Mouse (Mus musculus) neutrophil, adult 5-6 weeks (primary cell): Measurements from ENCODE around the gene Nlrp6. TPM values are rescaled to one million over a fixed set of nuclear protein-coding genes. Genes with fewer than 3 reads are reported as not detected.
A peak's percentile ranks its signal among the peaks of the same experiment; 100 is the strongest.

ENCODE experiments used
- ATAC-seq: fragments of 151-379, 151-347 bp; 2 replicates; pipeline ENCODE4 v1.8.0; 2017; ENCODE audit warnings: mild to moderate bottlenecking, moderate TSS enrichment; ENCODE audit not compliant: insufficient number of reproducible peaks, poor library complexity, low FRiP score, severe bottlenecking; ENCODE audit errors: extremely low read depth
- total RNA-seq: library from RNA; stranded (forward); fragments of 200-1000 nt; gene quantifications from 2 replicates; pipeline ENCODE4 v1.2.3, GENCODE M21; 2017

The Nlrp6 gene
- total RNA-seq, 1 experiment from 2014 or later: 0.47 TPM

DNA sequence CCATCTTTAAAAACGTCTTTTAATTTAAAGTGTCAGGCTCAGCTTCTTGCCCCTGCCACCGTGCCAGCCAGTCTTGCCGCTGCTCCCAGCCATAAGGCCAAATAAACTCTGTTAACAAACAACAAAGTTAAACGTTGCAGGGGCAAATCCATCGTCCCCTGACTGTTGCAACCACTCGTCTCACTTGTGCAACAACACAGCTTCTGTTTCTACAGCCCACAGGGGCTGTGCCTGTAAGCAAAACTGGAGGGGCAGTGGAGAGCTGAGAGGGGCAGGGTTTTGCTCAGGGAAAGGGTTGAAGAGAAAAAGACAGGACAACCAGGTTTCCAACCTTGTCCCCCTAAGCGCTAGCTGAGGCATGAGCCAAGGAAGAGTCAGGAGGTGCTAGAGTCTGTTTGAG lies 12.5 kb upstream of the Nlrp6 start:
- no peak for ATAC-seq

DNA sequence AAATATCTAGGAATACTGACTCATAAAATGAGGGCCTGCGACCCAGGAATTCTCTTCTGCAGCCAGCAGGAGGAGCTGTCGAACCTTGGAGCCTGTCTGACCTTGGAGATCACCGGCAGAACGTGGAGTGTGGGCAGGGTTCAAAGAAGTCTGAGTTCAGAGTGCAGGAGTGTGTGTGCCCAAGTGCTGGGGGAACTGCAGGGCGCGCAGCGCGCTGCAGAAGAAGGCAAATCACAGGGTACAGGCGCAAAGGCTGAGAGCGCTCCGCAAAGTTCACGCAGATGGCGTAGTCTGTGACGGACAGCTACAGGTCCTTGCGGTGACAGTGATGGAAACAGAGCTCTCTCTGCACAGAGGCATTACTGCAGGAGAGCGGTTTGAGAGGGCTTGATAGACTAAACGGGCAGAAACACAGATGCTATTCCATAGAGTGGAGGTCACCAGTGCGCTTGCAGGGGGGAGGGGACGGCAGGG lies 12.0 kb upstream of the Nlrp6 start:
- peak; percentile 84 for ATAC-seq

DNA sequence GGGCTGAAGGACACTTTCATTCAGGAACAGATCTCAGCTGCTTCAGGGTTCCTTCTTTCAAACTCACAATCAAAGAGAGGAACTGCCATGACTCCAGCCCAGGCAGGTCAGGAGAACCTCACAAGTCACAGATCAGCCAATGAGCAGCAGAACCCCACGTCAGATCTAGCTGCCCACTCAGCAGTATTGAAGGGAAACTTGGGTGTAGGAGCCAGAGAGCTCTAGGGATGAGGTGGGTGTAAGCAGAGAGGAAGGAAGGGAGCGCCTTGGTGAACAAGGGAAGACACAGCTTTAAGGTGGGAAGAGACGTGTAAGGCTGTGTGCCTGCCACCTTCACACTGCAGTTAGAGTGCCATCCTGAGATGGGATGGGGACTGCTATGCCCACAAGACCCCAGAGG lies 8.4 kb upstream of the Nlrp6 start:
- ATAC-seq: no peak

DNA sequence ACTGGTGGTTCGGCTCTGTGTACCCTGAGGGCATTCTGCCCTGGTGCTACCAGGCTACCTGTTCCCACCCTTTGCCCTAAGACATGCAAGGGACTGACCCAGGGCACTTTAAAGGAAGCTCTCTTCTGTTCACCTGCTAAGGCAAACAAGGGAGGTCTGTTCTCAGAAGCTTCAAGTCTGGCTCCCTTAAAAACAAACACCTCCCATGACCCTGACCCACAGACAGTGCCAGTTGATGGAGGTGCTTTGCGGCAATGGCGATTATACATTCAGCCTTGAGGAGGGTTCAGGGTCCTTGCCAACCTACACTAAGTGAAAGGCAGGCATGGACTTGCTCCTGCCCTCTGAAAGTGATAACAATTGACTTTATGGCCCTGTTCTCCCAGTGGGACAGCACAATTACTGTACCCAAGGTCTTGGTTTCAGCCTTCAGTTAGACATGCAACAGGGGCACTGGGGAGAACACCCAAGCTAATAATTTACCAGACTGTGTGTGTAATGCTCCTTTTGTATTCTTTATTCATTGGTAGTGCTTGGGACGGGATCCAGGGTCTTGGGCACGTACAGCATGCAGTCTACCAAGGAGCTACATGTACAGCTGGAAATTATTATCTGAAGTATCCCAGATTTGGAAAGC lies 7.7 kb upstream of the Nlrp6 start:
- ATAC-seq: no peak

DNA sequence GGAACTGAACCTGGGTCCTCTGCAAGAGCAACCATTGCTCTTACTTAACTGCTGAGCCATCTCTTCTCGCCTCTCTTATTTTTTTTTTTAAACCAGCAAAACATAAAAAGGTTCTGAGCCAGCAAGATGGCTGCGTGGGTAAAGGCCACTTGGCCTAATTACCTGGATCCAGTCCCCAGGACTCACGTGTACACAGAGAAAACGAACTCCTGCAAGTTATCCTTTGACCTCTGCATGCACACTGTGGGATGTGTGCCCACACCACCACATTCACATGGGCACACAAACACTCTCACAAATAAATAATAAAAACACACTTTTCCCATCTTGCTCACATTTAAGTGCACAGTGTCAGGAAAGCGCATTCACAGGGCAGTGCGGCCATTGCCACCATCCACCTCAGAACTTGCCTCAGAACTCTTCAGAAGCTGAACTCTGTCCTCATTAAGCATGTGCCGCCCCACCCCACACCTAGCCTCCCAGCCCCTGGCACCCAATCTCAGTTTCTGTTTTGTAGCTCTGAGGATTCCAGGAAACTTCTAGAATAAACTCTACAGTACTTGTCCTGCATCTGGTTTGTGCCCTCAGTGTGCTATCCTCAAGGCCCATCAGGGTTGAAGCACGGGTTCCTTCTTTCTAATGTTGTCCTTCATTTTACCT lies 6.5 kb upstream of the Nlrp6 start:
- no peak for ATAC-seq

DNA sequence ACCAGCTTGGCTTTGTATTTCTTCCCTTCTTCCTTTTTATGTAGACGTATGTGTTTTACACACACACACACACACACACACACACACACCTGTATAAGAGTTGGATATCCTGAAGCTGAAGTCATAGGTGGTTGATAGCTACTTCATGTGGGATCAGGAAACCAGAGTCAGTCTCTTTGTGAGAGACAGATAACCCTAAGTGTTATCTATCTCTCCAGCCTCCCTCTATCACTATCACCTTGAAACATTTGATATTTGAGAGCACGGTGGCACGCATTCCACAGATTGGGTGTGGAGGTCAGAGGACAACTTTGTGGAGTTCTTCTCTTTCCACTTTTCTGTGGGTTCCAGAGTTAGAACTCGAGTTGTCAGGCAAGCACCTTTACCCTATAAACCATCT lies 791 bp upstream of the Nlrp6 start:
- no peak for ATAC-seq

DNA sequence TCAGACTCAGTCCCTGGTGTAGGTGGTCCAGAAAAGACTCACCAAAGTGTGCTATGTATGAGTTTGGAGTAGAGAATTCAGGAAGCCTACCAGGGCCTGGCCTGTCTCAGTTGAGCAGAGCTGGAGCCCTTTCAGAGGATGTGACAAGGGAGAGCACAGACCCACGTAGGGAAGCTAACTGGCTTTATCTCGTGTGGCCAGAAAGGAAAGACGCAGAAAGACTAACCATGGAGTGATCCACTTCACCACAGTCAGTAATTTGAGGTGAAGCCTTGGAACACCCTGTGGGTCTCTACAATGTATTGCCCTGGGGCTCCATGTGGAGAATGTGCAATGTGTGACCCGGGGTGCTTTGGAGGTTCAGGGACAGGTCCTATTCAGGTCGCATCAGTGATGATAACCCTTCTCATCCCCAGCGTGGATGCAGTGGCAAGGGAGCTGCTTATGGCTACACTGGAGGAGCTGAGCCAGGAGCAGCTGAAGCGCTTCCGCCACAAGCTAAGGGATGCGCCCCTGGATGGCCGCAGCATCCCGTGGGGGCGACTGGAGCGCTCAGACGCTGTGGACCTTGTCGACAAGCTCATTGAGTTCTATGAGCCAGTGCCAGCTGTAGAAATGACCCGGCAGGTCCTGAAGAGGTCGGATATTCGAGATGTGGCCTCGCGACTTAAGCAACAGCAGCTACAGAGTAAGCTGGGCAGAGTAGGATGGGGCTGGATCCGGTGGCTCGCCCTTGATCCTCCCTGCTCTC lies 698 bp downstream of the Nlrp6 start:
- no peak for ATAC-seq

DNA sequence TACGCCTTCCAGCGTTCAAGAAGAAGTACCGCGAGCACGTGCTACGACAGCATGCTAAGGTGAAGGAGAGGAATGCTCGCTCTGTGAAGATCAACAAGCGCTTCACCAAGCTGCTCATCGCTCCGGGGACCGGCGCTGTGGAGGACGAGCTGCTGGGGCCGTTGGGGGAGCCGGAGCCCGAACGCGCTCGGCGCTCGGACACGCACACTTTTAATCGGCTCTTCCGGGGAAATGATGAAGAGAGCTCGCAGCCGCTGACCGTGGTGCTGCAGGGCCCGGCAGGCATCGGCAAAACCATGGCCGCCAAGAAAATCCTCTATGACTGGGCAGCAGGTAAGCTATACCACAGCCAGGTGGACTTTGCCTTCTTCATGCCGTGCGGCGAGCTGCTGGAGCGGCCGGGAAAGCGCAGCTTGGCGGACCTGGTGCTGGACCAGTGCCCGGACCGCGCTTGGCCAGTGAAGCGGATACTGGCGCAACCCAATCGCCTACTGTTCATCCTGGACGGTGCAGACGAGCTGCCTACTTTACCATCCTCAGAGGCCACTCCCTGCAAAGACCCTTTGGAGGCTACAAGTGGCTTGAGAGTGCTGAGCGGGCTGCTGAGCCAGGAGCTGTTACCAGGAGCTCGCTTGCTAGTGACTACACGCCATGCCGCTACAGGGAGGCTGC lies 1.8 kb downstream of the Nlrp6 start:
- ATAC-seq: no peak

DNA sequence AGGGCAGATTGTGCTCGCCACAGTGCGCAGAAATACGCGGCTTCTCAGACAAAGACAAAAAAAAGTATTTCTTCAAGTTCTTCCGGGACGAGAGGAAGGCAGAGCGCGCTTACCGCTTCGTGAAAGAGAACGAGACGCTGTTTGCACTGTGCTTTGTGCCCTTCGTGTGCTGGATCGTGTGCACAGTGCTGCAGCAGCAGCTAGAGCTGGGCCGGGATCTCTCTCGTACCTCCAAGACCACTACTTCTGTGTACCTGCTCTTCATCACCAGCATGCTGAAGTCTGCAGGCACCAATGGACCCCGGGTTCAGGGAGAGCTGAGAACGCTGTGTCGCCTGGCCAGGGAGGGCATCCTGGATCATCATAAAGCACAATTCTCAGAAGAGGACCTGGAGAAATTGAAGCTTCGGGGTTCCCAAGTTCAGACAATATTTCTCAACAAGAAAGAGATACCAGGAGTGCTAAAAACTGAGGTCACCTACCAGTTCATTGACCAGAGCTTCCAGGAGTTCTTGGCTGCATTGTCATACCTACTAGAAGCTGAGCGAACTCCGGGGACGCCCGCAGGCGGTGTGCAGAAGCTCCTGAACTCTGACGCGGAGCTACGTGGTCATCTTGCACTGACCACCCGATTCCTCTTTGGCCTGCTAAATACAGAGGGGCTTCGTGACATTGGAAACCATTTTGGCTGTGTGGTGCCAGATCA lies 2.5 kb downstream of the Nlrp6 start:
- ATAC-seq: no peak

DNA sequence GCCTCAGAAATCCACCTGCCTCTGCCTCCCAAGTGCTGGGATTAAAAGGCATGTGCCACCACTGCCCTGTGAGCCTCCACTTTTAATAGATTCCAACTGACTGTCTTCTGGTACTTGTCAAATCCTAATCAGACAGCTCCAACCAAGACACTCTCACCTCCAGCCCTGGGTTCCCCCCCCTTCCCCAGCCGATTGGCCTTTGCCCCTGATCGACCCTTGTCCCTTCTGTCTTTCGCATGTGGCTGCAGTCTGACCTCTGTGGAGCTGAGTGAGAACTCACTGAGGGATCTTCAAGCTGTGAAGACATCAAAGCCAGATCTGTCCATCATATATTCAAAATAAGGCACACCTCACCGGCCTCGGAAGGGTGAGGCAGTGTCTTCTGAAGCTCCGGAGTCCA lies 6.5 kb downstream of the Nlrp6 start:
- ATAC-seq: no peak

DNA sequence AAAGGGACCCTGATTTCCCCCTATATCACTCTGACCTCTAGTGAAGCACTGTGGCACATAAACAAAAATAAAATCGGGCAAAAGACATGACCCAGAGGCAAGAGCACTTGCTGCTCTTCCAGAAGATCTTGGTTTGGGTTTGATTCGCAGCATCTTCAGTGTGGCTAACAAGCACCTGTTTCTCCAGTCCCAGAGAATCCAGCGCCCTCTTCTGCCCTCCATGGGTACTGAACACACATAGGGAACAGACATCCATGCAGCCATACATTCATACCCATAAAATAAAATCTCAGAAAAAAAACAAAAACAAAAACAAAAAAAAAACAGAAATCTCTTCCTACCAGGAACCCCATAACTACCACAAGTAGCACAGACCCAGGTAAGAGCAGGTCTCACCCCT lies 17.7 kb downstream of the Nlrp6 start:
- no peak for ATAC-seq

DNA sequence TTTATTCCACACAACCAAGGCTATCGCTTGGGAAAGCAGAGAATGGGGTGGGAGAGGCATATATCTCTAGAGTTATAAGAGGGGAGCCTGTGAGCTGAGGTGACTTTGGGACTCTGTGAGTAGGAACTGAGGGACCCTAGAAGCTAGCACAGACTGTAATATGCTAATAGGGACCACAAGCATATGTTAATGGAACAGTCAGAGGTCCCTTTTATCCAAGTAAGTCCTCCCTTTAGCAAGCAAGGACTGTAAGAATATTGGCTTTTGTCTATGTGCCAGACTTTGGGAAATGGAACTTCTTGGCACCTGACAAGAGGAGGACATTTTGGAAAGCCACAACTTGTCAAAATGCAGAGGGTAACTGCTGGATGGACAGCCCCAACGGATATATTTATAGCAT lies 18.2 kb downstream of the Nlrp6 start:
- no peak for ATAC-seq

DNA sequence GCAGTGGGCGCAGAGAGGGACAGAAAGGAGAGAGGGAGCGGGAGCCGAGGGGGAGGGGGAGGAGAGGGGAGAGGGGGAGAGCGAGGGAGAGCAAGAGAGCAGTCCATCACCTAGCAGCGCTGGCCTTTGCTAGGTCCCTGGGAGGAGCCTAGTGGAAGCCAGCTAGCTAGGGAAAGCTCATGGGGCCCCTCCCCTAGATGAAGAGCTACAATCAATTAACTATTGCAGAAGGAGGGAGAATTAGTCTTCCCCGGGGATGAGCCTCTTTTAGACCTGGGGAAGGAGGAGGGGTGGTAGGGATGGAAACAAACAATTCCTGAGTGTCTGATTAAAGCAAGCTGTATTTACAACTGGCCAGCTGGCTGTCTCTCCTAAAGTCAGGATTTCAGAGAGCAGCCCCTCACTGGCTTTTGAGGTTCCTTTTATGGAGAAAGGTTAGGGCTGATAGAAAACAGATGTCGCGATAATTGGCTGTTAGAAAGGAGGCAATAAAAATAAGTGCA lies 19.0 kb downstream of the Nlrp6 start:
- ATAC-seq: no peak

DNA sequence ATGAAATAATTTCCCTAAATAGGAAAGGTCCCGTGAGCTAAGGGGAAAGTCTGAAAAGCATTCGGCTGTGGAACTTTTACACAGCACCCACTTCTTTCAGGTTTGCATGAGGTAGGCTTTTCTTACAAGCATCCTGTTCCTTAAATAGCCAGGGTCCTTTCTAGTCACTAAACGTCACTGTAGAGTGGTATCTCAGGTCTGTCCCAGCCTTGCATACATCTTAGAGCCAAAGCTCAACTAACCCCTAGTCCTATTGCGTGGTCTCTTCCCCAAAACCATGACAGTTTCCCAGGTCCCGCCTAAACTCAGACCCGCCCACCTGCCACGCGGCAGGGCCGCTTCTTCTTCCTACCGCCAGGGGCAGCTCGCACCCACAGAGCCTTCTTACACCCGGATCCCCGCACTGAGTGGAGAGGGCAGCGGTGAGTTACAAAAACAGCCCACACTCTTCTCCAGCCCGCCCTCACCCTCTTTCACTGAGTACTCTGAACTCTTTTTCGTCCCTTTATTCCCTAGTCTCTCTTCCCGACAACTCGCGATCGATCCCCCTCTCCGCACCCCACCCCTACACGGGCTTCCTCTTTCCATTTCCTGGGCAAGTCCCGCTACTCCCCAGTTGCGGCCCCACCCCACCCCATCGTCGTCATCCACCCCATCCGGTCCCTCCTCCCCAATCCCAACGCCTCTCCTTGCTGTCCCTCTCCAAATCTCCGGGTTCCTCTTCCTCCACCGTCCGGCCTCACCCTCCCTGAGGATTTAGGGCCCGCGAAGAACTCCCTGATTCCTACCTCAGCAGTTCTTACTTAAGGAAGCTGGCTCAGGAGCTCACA lies 20.7 kb downstream of the Nlrp6 start, which contains the start of gene Pgghg:
Pgghg (plus strand) TSS at position 170 of the 830 bp plus-strand sequence.
- ATAC-seq: peak; percentile 82

DNA sequence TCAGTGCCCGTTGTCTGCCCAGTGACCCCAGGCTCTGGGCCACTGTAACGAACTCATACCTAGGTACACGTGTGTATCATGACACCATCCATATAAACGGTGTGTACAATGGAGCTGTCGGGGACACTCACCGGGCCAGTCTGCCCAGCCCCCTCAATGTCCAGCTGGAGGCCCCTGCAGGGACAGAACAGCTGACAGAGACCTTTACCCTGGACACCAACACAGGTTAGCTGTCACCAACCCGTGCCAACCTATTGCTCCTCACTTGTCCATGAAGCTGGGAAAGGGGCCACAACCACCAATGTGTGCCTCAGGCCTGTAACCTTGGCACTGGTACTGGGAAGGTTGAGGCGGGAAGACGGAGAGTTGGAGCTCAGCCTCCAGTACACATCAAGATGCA lies 21.6 kb downstream of the Nlrp6 start:
- ATAC-seq: no peak

DNA sequence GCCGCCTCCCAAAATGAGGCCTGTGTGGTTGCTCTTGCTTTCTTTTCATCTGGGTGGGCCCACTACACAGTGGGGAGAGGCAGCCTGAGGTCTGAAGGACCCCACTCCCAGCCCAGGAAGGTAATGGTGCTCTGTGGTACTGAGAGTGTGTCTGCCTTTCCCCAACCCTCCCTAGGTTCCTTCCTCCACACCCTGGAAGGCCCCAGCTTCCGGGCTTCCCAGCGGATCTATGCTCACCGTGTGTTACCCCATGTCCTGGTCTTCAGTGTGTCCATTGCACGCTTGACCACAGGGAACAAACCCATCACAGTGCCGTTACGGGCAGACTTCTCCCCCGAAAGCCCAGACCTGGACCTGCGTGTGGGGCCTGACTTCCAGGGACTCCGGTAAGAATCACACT lies 22.1 kb downstream of the Nlrp6 start:
- no peak for ATAC-seq

DNA sequence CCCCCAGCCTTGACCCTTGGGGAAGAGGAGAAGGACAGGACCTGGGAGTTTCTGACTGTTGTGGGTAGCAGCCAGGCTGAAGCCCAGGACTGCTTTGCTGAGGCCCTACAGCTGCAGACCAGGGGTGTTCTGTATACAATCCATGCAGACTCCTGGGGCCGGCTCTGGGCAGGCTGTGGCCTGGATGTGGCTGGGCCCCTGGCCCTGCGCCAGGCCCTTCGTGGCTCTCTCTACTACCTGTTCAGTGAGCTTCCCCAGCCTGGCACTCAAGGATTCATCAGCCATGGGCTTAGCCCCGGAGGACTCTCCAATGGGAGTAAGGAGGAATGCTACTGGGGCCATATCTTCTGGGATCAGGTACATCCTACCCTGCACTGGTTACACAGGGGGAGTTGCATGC lies 22.7 kb downstream of the Nlrp6 start:
- no peak for ATAC-seq

DNA sequence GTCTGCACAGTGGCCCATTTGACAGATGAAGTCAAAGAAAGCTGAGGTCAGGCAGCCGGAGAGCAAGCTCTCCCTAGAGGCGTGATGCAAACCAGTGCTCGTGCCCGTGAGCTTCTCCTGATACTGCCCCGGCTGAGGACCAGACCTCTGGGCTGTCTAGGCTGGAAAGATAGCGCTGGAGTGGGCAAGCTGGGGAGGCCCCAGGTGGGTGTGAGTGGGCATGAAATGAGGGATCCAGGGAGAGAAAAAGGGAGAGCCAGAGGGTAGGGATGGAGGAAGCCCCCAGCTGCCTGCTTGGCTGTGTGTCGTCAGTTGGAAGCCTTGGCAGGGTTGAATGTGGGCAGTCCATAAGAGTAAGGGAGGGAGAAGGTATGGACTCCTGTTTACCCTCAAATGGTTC lies 23.5 kb downstream of the Nlrp6 start:
- ATAC-seq: no peak
